Mouse (Mus musculus): ENCODE measurements around the gene Papolb. TPM values are rescaled to one million over a fixed set of nuclear protein-coding genes. Genes with fewer than 3 reads are reported as not detected.
A peak's percentile ranks its signal among the peaks of the same experiment; 100 is the strongest.

Papolb gene
- polyA plus RNA-seq, 1 experiment from 2014 or later: 0.14 TPM

- Histone ChIP-seq H3K9me3 (replicated peaks; ENCODE audit: control insufficient read depth, low read length, poor library complexity, severe bottlenecking) (no peaks in the 10 kb centered on the region), H3K36me3 (ENCODE audit: control insufficient read depth, insufficient read depth, low read length) (no peaks in the 10 kb centered on the region), H3K27me3 (ENCODE audit: control insufficient read depth, insufficient read depth, low read depth, low read length) (no peaks in the 10 kb centered on the region), H3K9ac (ENCODE audit: low read depth, low read length) (peak within 1 kb of the TSS; percentile 82), H3K4me2 (ENCODE audit: low read length) (peak within 1 kb of the TSS; percentile 79), H3K4me1 (ENCODE audit: control insufficient read depth, insufficient read depth, low read length) (peaks cover 9% of the 10 kb centered on the region), H3K4me3 (ENCODE audit: low read depth, low read length) (peak within 1 kb of the TSS; percentile 74), H3K27ac (ENCODE audit: low read length) (peak within 1 kb of the TSS; percentile 75)
- WGBS: 3% methylated on average over 72 of the region's 80 CpGs
- ATAC-seq: peak; percentile 91
These were observed 21.1 kb upstream of the Papolb start, which contains the start of gene Radil for GRCm38 (mm10) chr5:142550706-142551652. Gene Radil (minus strand): TSS chr5:142551098.

DNA sequence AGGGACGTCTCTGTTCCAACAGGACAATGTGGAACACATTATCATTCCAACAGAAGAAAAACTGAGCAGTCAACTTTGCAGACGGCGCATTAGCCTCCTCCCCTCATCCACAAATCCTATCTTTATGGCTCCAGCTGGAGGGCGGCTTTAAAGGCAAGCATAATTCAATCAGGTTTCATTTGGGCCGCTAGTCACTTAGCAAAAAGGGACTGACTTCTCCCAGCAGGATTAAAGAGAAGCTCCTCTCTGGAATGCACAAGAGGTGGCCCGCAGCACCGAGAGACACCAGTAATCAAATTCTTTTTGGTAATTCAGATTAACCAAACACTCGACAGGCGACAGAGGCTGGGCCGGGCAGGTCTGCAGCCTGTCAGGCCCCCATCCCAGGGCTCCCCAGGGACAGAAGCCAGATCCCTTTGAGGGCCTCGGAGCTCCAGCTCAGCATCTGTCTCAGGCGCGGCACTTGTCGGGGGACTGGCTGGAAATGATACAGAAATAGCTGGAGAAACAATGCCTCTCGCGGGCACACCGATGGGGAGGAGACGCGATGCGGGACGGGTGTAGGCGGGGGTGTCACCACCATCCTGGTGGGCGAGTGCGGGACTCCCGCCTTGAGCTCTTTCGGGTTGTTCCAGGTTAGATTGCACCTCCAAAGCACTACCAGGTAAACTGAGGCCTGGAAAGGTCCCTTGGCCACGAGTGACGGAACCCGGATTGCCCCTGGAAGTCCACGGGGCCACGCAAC is 20.3 kb upstream of the Papolb start:
- H3K27ac ChIP-seq (ENCODE audit: low read length): peak overlapping the region; percentile 75
- ATAC-seq: peak; percentile 54
- H3K9ac ChIP-seq (ENCODE audit: low read depth, low read length): peak overlapping the region; percentile 82
- H3K4me1 ChIP-seq (ENCODE audit: control insufficient read depth, insufficient read depth, low read length): peaks cover 9% of the 10 kb centered on the region
- no peaks in the 10 kb centered on the region for H3K27me3 ChIP-seq (ENCODE audit: control insufficient read depth, insufficient read depth, low read depth, low read length)
- H3K4me3 ChIP-seq (ENCODE audit: low read depth, low read length): peak overlapping the region; percentile 74
- no peaks in the 10 kb centered on the region for H3K9me3 ChIP-seq (replicated peaks; ENCODE audit: control insufficient read depth, low read length, poor library complexity, severe bottlenecking)
- under 1% methylated on average over 31 of the region's 31 CpGs for WGBS
- H3K36me3 ChIP-seq (ENCODE audit: control insufficient read depth, insufficient read depth, low read length): no peaks in the 10 kb centered on the region
- H3K4me2 ChIP-seq (ENCODE audit: low read length): peak overlapping the region; percentile 79

DNA sequence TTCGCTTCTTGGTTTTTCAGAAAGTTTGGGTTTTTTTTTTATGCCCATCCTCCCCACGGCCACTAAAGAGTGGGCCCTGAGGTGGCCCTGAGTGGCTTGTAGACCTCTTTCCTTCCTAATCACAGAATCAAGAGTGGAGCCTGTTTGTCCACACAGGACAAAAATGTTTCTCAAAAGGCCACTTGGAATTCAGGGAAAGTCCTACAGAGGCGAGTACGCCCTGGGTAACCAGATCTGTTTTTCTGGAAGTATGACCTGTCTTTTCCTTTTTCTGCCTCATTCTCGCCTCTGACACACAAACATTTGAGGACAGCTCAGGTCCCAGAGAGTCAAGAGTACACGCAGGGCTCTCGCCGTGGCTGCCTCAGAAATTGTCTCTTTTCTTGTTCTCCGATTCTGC is 19.6 kb upstream of the Papolb start:
- Histone ChIP-seq H3K9ac (ENCODE audit: low read depth, low read length) (0 out of 2 replicates have a peak overlapping the region, but pooled peaks have one; percentile 13), H3K27ac (ENCODE audit: low read length) (no peak overlapping the region; the same call in 1 of the 2 replicates), H3K36me3 (ENCODE audit: control insufficient read depth, insufficient read depth, low read length) (no peaks in the 10 kb centered on the region), H3K4me3 (ENCODE audit: low read depth, low read length) (peak overlapping the region; percentile 74; the same call in 1 of the 2 replicates), H3K4me1 (ENCODE audit: control insufficient read depth, insufficient read depth, low read length) (peaks cover 9% of the 10 kb centered on the region), H3K9me3 (replicated peaks; ENCODE audit: control insufficient read depth, low read length, poor library complexity, severe bottlenecking) (no peaks in the 10 kb centered on the region), H3K4me2 (ENCODE audit: low read length) (peak overlapping the region; percentile 79), H3K27me3 (ENCODE audit: control insufficient read depth, insufficient read depth, low read depth, low read length) (no peaks in the 10 kb centered on the region)
- WGBS: 34% methylated on average over 9 of the region's 9 CpGs
- ATAC-seq: no peak

DNA sequence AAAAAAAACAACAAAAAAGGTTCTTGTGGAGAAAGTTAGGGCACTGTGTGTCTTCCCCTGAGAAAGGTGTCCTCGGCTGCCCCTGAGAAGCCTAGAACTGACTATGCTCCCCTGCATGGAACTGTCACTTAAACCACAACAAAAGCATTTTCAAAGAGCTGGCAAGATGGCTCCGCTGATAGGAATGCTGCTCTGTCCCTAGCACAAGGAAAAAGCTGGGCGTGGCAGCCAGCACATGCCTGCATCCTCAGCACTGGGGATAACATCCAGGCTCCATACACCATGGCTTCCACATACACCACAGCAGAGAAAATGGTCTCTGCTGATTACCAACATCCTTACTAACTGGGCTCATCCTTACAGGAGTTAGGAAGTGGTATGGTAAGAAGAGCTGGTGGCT is 17.2 kb upstream of the Papolb start:
- WGBS: 81% methylated on average over 3 of the region's 3 CpGs
- no peak overlapping the region for H3K4me3 ChIP-seq (ENCODE audit: low read depth, low read length)
- no peak overlapping the region for H3K27ac ChIP-seq (ENCODE audit: low read length)
- H3K9me3 ChIP-seq (replicated peaks; ENCODE audit: control insufficient read depth, low read length, poor library complexity, severe bottlenecking): no peaks in the 10 kb centered on the region
- H3K9ac ChIP-seq (ENCODE audit: low read depth, low read length): no peak overlapping the region
- H3K36me3 ChIP-seq (ENCODE audit: control insufficient read depth, insufficient read depth, low read length): peaks cover 2% of the 10 kb centered on the region; the same call in 1 of the 2 replicates
- peaks cover 9% of the 10 kb centered on the region for H3K4me1 ChIP-seq (ENCODE audit: control insufficient read depth, insufficient read depth, low read length)
- H3K27me3 ChIP-seq (ENCODE audit: control insufficient read depth, insufficient read depth, low read depth, low read length): no peaks in the 10 kb centered on the region
- no peak overlapping the region for H3K4me2 ChIP-seq (ENCODE audit: low read length)
- ATAC-seq: no peak

DNA sequence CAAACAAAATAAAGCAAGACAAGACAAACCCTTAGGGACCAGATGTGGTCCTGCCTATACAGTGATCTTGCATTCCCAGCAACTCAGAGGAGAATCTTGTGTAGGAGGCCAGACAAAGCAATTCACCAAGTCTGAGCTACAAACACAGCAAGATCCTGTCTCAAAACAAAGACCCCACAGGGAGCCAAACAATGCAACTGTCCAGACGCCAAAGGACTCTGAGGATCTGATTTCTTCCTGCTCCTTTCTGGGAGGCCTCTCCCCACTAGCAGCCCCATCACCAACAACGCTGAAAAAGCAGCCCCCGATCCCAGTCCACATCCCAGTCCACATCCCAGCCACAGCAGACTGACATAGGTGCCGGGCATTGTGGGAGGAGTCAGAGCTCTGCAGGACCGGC is 16.5 kb upstream of the Papolb start:
- Histone ChIP-seq H3K27me3 (ENCODE audit: control insufficient read depth, insufficient read depth, low read depth, low read length) (no peaks in the 10 kb centered on the region), H3K4me1 (ENCODE audit: control insufficient read depth, insufficient read depth, low read length) (peaks cover 9% of the 10 kb centered on the region), H3K4me2 (ENCODE audit: low read length) (no peak overlapping the region), H3K9me3 (replicated peaks; ENCODE audit: control insufficient read depth, low read length, poor library complexity, severe bottlenecking) (no peaks in the 10 kb centered on the region), H3K27ac (ENCODE audit: low read length) (no peak overlapping the region), H3K9ac (ENCODE audit: low read depth, low read length) (no peak overlapping the region), H3K4me3 (ENCODE audit: low read depth, low read length) (no peak overlapping the region), H3K36me3 (ENCODE audit: control insufficient read depth, insufficient read depth, low read length) (peaks cover 2% of the 10 kb centered on the region; the same call in 1 of the 2 replicates)
- ATAC-seq: no peak
- WGBS: 9% methylated on average over 5 of the region's 5 CpGs

GRCm38 (mm10) chr5:142545014-142545795 is 15.3 kb upstream of the Papolb start:
- Histone ChIP-seq H3K4me3 (ENCODE audit: low read depth, low read length) (no peak overlapping the region), H3K4me1 (ENCODE audit: control insufficient read depth, insufficient read depth, low read length) (peaks cover 9% of the 10 kb centered on the region), H3K27ac (ENCODE audit: low read length) (no peak overlapping the region), H3K9me3 (replicated peaks; ENCODE audit: control insufficient read depth, low read length, poor library complexity, severe bottlenecking) (no peaks in the 10 kb centered on the region), H3K9ac (ENCODE audit: low read depth, low read length) (no peak overlapping the region), H3K4me2 (ENCODE audit: low read length) (no peak overlapping the region), H3K36me3 (ENCODE audit: control insufficient read depth, insufficient read depth, low read length) (peaks cover 2% of the 10 kb centered on the region; the same call in 1 of the 2 replicates), H3K27me3 (ENCODE audit: control insufficient read depth, insufficient read depth, low read depth, low read length) (no peaks in the 10 kb centered on the region)
- 86% methylated on average over 5 of the region's 5 CpGs for WGBS
- ATAC-seq: no peak

DNA sequence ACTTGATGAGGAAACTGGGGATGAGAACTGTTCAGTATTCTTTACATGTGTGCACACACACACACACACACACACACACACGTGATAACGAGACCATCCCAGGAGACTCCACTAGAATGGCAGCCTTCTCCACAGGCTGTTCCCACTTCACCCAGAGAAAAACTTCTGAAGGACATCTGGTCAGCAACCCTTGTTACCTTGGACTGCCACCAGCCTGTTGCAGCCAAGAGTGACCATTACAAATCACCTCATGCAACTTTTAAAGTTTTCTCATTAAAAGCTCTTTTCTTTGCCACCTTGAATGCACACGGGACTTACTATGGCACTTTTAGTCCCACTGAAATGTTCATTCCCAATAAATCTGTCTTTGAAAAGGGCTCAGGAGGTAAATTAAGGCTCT is 7.4 kb upstream of the Papolb start:
- Histone ChIP-seq H3K4me3 (ENCODE audit: low read depth, low read length) (no peak overlapping the region), H3K9ac (ENCODE audit: low read depth, low read length) (no peak overlapping the region), H3K27me3 (ENCODE audit: control insufficient read depth, insufficient read depth, low read depth, low read length) (no peaks in the 10 kb centered on the region), H3K4me2 (ENCODE audit: low read length) (no peak overlapping the region), H3K4me1 (ENCODE audit: control insufficient read depth, insufficient read depth, low read length) (no peaks in the 10 kb centered on the region), H3K9me3 (replicated peaks; ENCODE audit: control insufficient read depth, low read length, poor library complexity, severe bottlenecking) (no peaks in the 10 kb centered on the region), H3K36me3 (ENCODE audit: control insufficient read depth, insufficient read depth, low read length) (no peaks in the 10 kb centered on the region), H3K27ac (ENCODE audit: low read length) (no peak overlapping the region)
- 91% methylated on average over 3 of the region's 3 CpGs for WGBS
- no peak for ATAC-seq

DNA sequence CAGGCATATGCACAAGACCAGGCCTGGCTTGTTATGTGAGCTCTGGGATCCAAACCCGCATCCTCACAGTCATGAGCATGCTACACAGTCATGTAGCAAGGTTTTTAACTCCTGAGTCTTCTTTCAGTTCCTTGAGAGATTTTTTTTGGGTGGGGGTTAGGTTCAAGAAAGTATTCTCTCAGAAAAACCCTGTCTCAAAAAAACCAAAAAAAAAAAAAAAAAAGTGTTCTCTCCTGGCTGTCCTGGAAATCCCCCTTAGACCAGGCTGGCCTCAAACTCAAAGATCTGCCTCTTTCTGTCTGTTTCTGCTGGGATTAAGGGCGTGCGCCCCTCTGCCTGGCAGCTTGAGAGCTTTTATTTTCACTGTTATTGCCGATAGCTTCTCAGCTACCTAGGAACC is 5.5 kb upstream of the Papolb start:
- Histone ChIP-seq H3K4me2 (ENCODE audit: low read length) (no peak overlapping the region), H3K9ac (ENCODE audit: low read depth, low read length) (no peak overlapping the region), H3K27me3 (ENCODE audit: control insufficient read depth, insufficient read depth, low read depth, low read length) (no peaks in the 10 kb centered on the region), H3K4me3 (ENCODE audit: low read depth, low read length) (no peak overlapping the region), H3K9me3 (replicated peaks; ENCODE audit: control insufficient read depth, low read length, poor library complexity, severe bottlenecking) (no peaks in the 10 kb centered on the region), H3K36me3 (ENCODE audit: control insufficient read depth, insufficient read depth, low read length) (no peaks in the 10 kb centered on the region), H3K4me1 (ENCODE audit: control insufficient read depth, insufficient read depth, low read length) (no peaks in the 10 kb centered on the region), H3K27ac (ENCODE audit: low read length) (no peak overlapping the region)
- WGBS: 71% methylated on average over 4 of the region's 4 CpGs
- no peak for ATAC-seq
